ENCODE assay signal across 7 mouse cellular contexts in genomic region chr9:57638651-57639459, GRCm38 (mm10). TPM values are rescaled to one million over a fixed set of nuclear protein-coding genes. Genes with fewer than 3 reads are reported as not detected.
A peak's percentile ranks its signal among the peaks of the same experiment; 100 is the strongest.
DNase-seq lines count a peak whose midpoint lies in the region; ATAC-seq lines count a peak whose summit lies in the region.

No protein-coding gene starts in this region.

- H3K36me3 ChIP-seq in embryonic facial prominence, embryonic 15.5 days = 0 out of 2 replicates have a peak, but pooled peaks cover 8% of the 10 kb centered on the region
- peaks cover 14% of the 10 kb centered on the region; the same call in 1 of the 2 replicates for H3K36me3 ChIP-seq in liver, embryonic 13.5 days
- H3K36me3 ChIP-seq in neural tube, embryonic 12.5 days = peaks cover 13% of the 10 kb centered on the region

- no peaks in the 10 kb centered on the region for H3K9me3 ChIP-seq in embryonic facial prominence, embryonic 15.5 days (replicated peaks)
- no peaks in the 10 kb centered on the region for H3K9me3 ChIP-seq in liver, embryonic 13.5 days (replicated peaks)
- no peaks in the 10 kb centered on the region for H3K9me3 ChIP-seq in neural tube, embryonic 12.5 days

- H3K4me3 ChIP-seq in embryonic facial prominence, embryonic 15.5 days (replicated peaks) = no peak overlapping the region
- peak overlapping the region; percentile 42 for H3K4me3 ChIP-seq in liver, embryonic 13.5 days (replicated peaks)
- no peak overlapping the region for H3K4me3 ChIP-seq in neural tube, embryonic 12.5 days

- DNase-seq in adrenal gland, postnatal 36 days = peak; percentile 47 to 76
- peak; percentile 57 for DNase-seq in induced T-regulatory cell, adult 2 months (ENCODE audit: low read depth)
- peak; percentile 69 for DNase-seq in liver, embryonic 13.5 days
- no peak for DNase-seq in embryo, embryonic 10 days (ENCODE audit: low spot score)
- no peak for DNase-seq in right cerebral cortex, postnatal 4 days

- H3K27me3 ChIP-seq in embryonic facial prominence, embryonic 15.5 days = no peaks in the 10 kb centered on the region
- no peaks in the 10 kb centered on the region for H3K27me3 ChIP-seq in liver, embryonic 13.5 days
- no peaks in the 10 kb centered on the region for H3K27me3 ChIP-seq in neural tube, embryonic 12.5 days (replicated peaks)

- 17% methylated on average over 8 of the region's 8 CpGs for WGBS in embryonic facial prominence, embryonic 15.5 days
- WGBS in liver, embryonic 13.5 days (ENCODE audit: insufficient replicate concordance) = 16% methylated on average over 8 of the region's 8 CpGs
- 43% methylated on average over 8 of the region's 8 CpGs for WGBS in neural tube, embryonic 12.5 days

- H3K4me1 ChIP-seq in embryonic facial prominence, embryonic 15.5 days = peaks cover 77% of the 10 kb centered on the region
- H3K4me1 ChIP-seq in liver, embryonic 13.5 days (replicated peaks) = peaks cover 97% of the 10 kb centered on the region
- peaks cover 74% of the 10 kb centered on the region for H3K4me1 ChIP-seq in neural tube, embryonic 12.5 days

- peak overlapping the region; percentile 29 for H3K4me2 ChIP-seq in embryonic facial prominence, embryonic 15.5 days (replicated peaks)
- H3K4me2 ChIP-seq in liver, embryonic 13.5 days = peak overlapping the region; percentile 98
- peak overlapping the region; percentile 37 for H3K4me2 ChIP-seq in neural tube, embryonic 12.5 days (replicated peaks)

- ATAC-seq in embryonic facial prominence, embryonic 15.5 days (ENCODE audit: insufficient number of reproducible peaks, low FRiP score, low TSS enrichment, low read depth) = 0 out of 2 replicates have a peak, but pooled peaks have one; percentile 11
- peak; percentile 86 for ATAC-seq in liver, embryonic 13.5 days (ENCODE audit: low read depth)
- no peak for ATAC-seq in neural tube, embryonic 12.5 days (ENCODE audit: low FRiP score, low read depth)

- H3K27ac ChIP-seq in embryonic facial prominence, embryonic 15.5 days (replicated peaks) = peak overlapping the region; percentile 92
- peak overlapping the region; percentile 95 for H3K27ac ChIP-seq in liver, embryonic 13.5 days
- no peak overlapping the region for H3K27ac ChIP-seq in neural tube, embryonic 12.5 days

- H3K9ac ChIP-seq in embryonic facial prominence, embryonic 15.5 days = no peak overlapping the region; the same call in 1 of the 2 replicates
- H3K9ac ChIP-seq in liver, embryonic 13.5 days = peak overlapping the region; percentile 96
- peak overlapping the region; percentile 2; the same call in 1 of the 2 replicates for H3K9ac ChIP-seq in neural tube, embryonic 12.5 days

RNA-seq across cellular contexts. Expression of gene Csk, which starts 14.6 kb away (rescaled TPM):
- 10 to 100 TPM; 61.9 to 92.6 TPM for total RNA-seq in adrenal gland, postnatal 36 days (2021)
- 35.9 and 36.1 TPM in 2 replicates for polyA plus RNA-seq in embryonic facial prominence, embryonic 15.5 days (2015; fragmentation: Nextera tagmentation; extraction: Ambion mirVana)
- 20.7 and 21.7 TPM in 2 replicates for polyA plus RNA-seq in liver, embryonic 13.5 days (2015; fragmentation: Nextera tagmentation; extraction: Ambion mirVana)
- 40.3 and 41.7 TPM in 2 replicates for polyA plus RNA-seq in neural tube, embryonic 12.5 days (2016; fragmentation: Nextera tagmentation; extraction: Ambion mirVana)

RNA-seq across cellular contexts. Expression of gene Lman1l, which starts 18.3 kb away (rescaled TPM):
- total RNA-seq in adrenal gland, postnatal 36 days (2021) = not detected
- not detected in 2 replicates for polyA plus RNA-seq in embryonic facial prominence, embryonic 15.5 days (2015; fragmentation: Nextera tagmentation; extraction: Ambion mirVana)
- 0.06 TPM in 1 of 2 replicates, not detected in the other for polyA plus RNA-seq in liver, embryonic 13.5 days (2015; fragmentation: Nextera tagmentation; extraction: Ambion mirVana)
- not detected in 2 replicates for polyA plus RNA-seq in neural tube, embryonic 12.5 days (2016; fragmentation: Nextera tagmentation; extraction: Ambion mirVana)

RNA-seq across cellular contexts. Expression of gene Cplx3, which starts 32.8 kb away (rescaled TPM):
- not detected for total RNA-seq in adrenal gland, postnatal 36 days (2021)
- not detected in 2 replicates for polyA plus RNA-seq in embryonic facial prominence, embryonic 15.5 days (2015; fragmentation: Nextera tagmentation; extraction: Ambion mirVana)
- not detected in 2 replicates for polyA plus RNA-seq in liver, embryonic 13.5 days (2015; fragmentation: Nextera tagmentation; extraction: Ambion mirVana)
- not detected in 2 replicates for polyA plus RNA-seq in neural tube, embryonic 12.5 days (2016; fragmentation: Nextera tagmentation; extraction: Ambion mirVana)

RNA-seq across cellular contexts. Expression of gene Cyp1a2, which starts 44.6 kb away (rescaled TPM):
- total RNA-seq in adrenal gland, postnatal 36 days (2021) = under 1 TPM in 1 of 2 experiments, not detected in 1; 0.40 TPM
- polyA plus RNA-seq in embryonic facial prominence, embryonic 15.5 days (2015; fragmentation: Nextera tagmentation; extraction: Ambion mirVana) = not detected in 2 replicates
- 0.10 TPM in 1 of 2 replicates, not detected in the other for polyA plus RNA-seq in liver, embryonic 13.5 days (2015; fragmentation: Nextera tagmentation; extraction: Ambion mirVana)
- not detected in 2 replicates for polyA plus RNA-seq in neural tube, embryonic 12.5 days (2016; fragmentation: Nextera tagmentation; extraction: Ambion mirVana)

RNA-seq across cellular contexts. Expression of gene Cyp1a1, which starts 48.9 kb away (rescaled TPM):
- under 1 TPM in 1 of 2 experiments, not detected in 1; 0.13 TPM for total RNA-seq in adrenal gland, postnatal 36 days (2021)
- 0.43 and 0.53 TPM in 2 replicates for polyA plus RNA-seq in embryonic facial prominence, embryonic 15.5 days (2015; fragmentation: Nextera tagmentation; extraction: Ambion mirVana)
- 0.17 and 0.22 TPM in 2 replicates for polyA plus RNA-seq in liver, embryonic 13.5 days (2015; fragmentation: Nextera tagmentation; extraction: Ambion mirVana)
- polyA plus RNA-seq in neural tube, embryonic 12.5 days (2016; fragmentation: Nextera tagmentation; extraction: Ambion mirVana) = not detected in 2 replicates

Comparison
In these comparisons a context has a peak if more than half of its experiments do, and no peak if none do; other contexts are left out.
1. DNase-seq: peak in adrenal gland, postnatal 36 days (2 of 2), induced T-regulatory cell, adult 2 months (single experiment) and liver, embryonic 13.5 days (single experiment); none in embryo, embryonic 10 days (single experiment) and right cerebral cortex, postnatal 4 days (single experiment).
2. H3K4me2 ChIP-seq: peak in every context shown above with its lines; median percentile 98 in liver, embryonic 13.5 days; 37 in neural tube, embryonic 12.5 days; 29 in embryonic facial prominence, embryonic 15.5 days.